Mouse (Mus musculus): ENCODE results near the gene Frmd3. TPM values are rescaled to one million over a fixed set of nuclear protein-coding genes. Genes with fewer than 3 reads are reported as not detected.

The Frmd3 gene
- polyA plus RNA-seq (2015; fragmentation: Nextera tagmentation; extraction: Ambion mirVana), result 3.2 and 3.8 TPM in 2 replicates

GRCm38 (mm10) chr4:74013211-74014047 lies at the start of gene Frmd3:
Frmd3 (plus strand) TSS chr4:74013442.

GRCm38 (mm10) chr4:74242176-74242575 lies 228.9 kb downstream of the Frmd3 start, which contains the start of gene Kdm4c:
Kdm4c (plus strand) TSS chr4:74242497.

Other genes with a start within 250 kb of the Frmd3 start
- 0.22 and 0.45 TPM in 2 replicates for gene Rasef, start 222.4 kb upstream of the Frmd3 start, polyA plus RNA-seq (2015; fragmentation: Nextera tagmentation; extraction: Ambion mirVana)
- gene Gm11758, start 137.2 kb upstream of the Frmd3 start, polyA plus RNA-seq (2015; fragmentation: Nextera tagmentation; extraction: Ambion mirVana), result not detected in 2 replicates
- gene Gm11757, start 122.3 kb upstream of the Frmd3 start, polyA plus RNA-seq (2015; fragmentation: Nextera tagmentation; extraction: Ambion mirVana), result not detected in 2 replicates
- not detected in 2 replicates for gene Gm13871, start 107.5 kb upstream of the Frmd3 start, polyA plus RNA-seq (2015; fragmentation: Nextera tagmentation; extraction: Ambion mirVana)
- gene Gm11756, start 92.7 kb upstream of the Frmd3 start, polyA plus RNA-seq (2015; fragmentation: Nextera tagmentation; extraction: Ambion mirVana), result 0.10 and 0.18 TPM in 2 replicates
- gene 2310002L09Rik, start 62.6 kb upstream of the Frmd3 start, polyA plus RNA-seq (2015; fragmentation: Nextera tagmentation; extraction: Ambion mirVana), result 86.8 and 114 TPM in 2 replicates
- gene Kdm4c, start 229.1 kb downstream of the Frmd3 start, polyA plus RNA-seq (2015; fragmentation: Nextera tagmentation; extraction: Ambion mirVana), result 7.6 and 8.7 TPM in 2 replicates